Mouse (Mus musculus): Measurements from ENCODE around the gene Glb1l.
"Not testable (repeated sequence)": the region's sequence is repeated elsewhere in the genome, so short reads cannot be mapped to it uniquely, and the experiment has no call there.

Glb1l gene

GRCm38 (mm10) chr1:75210136-75211087 lies at the start of gene Glb1l, which contains the start of gene Stk16:
TSS of gene Glb1l (minus strand) at chr1:75210813.
TSS of gene Stk16 (plus strand) at chr1:75210838.
- peak; percentile 93 for DNase-seq (ENCODE audit: low read depth, low spot score)

- no peak for DNase-seq (ENCODE audit: low read depth, low spot score)
Measured at GRCm38 (mm10) chr1:75255516-75256046, 45.0 kb upstream of the Glb1l start.

GRCm38 (mm10) chr1:75254625-75255013 lies 44.0 kb upstream of the Glb1l start:
- no peak for DNase-seq (ENCODE audit: low read depth, low spot score)

GRCm38 (mm10) chr1:75253849-75254624 lies 43.4 kb upstream of the Glb1l start:
- no peak for DNase-seq (ENCODE audit: low read depth, low spot score)

GRCm38 (mm10) chr1:75253029-75253428 lies 42.4 kb upstream of the Glb1l start:
- no peak for DNase-seq (ENCODE audit: low read depth, low spot score)

GRCm38 (mm10) chr1:75252308-75252707 lies 41.7 kb upstream of the Glb1l start:
- no peak for DNase-seq (ENCODE audit: low read depth, low spot score)

GRCm38 (mm10) chr1:75251112-75251970 lies 40.7 kb upstream of the Glb1l start:
- DNase-seq (ENCODE audit: low read depth, low spot score), result no peak

- no peak for DNase-seq (ENCODE audit: low read depth, low spot score)
Measured at GRCm38 (mm10) chr1:75250498-75250897, 39.9 kb upstream of the Glb1l start.

GRCm38 (mm10) chr1:75248041-75248772 lies 37.6 kb upstream of the Glb1l start:
- DNase-seq (ENCODE audit: low read depth, low spot score), result no peak

- DNase-seq (ENCODE audit: low read depth, low spot score), result no peak
Measured at GRCm38 (mm10) chr1:75247071-75247930, 36.7 kb upstream of the Glb1l start.

GRCm38 (mm10) chr1:75244836-75245235 lies 34.2 kb upstream of the Glb1l start:
- DNase-seq (ENCODE audit: low read depth, low spot score), result no peak

- DNase-seq (ENCODE audit: low read depth, low spot score), result no peak
Measured at GRCm38 (mm10) chr1:75244175-75244826, 33.7 kb upstream of the Glb1l start.

GRCm38 (mm10) chr1:75243411-75243810 lies 32.8 kb upstream of the Glb1l start:
- no peak for DNase-seq (ENCODE audit: low read depth, low spot score)

- DNase-seq (ENCODE audit: low read depth, low spot score), result no peak
Measured at GRCm38 (mm10) chr1:75239591-75239990, 29.0 kb upstream of the Glb1l start.

- no peak for DNase-seq (ENCODE audit: low read depth, low spot score)
Measured at GRCm38 (mm10) chr1:75236117-75237050, 25.8 kb upstream of the Glb1l start, which contains the start of gene Dnajb2. TSS of gene Dnajb2 (plus strand) at chr1:75236406.

GRCm38 (mm10) chr1:75234606-75235005 lies 24.0 kb upstream of the Glb1l start:
- no peak for DNase-seq (ENCODE audit: low read depth, low spot score)

- not testable (repeated sequence) for DNase-seq (ENCODE audit: low read depth, low spot score)
Measured at GRCm38 (mm10) chr1:75232489-75232888, 21.9 kb upstream of the Glb1l start.

GRCm38 (mm10) chr1:75231664-75232152 lies 21.1 kb upstream of the Glb1l start, which contains the start of gene A630095N17Rik:
TSS of gene A630095N17Rik (minus strand) at chr1:75232102.
- no peak for DNase-seq (ENCODE audit: low read depth, low spot score)
